Comparison of ENCODE assay signal across 9 mouse cellular contexts in the genomic region with DNA sequence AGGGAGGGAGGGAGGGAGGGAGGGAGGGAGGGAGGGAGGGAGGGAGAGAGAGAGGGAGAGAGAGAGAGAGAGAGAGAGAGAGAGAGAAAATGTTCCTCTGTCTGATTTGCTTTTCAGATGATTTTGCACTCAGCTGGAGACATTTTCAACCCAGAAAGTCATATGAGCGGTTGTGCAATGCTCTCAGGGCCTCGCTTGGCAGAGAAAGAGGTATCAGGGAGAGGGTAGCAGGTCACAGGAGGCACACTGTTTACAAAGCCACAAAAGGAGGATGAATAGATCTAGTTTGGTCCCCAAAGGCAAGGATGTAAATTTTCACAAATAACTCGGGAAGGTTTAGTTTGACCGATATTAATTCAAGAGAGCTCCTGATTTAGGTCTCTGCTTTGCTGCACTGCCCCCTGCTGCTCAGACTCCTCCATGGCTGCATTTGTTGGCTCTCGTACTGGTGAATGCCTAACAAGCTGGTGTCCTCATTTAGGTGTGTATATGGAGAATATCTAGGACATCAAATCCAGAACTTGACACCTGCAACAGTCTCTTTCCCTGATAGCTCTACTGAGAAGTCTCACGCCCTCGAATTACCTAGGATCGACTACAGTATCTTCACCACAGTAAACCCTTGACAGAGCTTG.
DNase-seq lines count a peak whose midpoint lies in the region; ATAC-seq and TF ChIP-seq lines count a peak whose summit lies in the region.
"Had no signal": no experiment of that assay in that cellular context is flagged by ENCODE, and none has a peak within 500 bp of the region (broad histone marks: within the 10 kb centered on the region; RNA-seq: fewer than 3 reads in every experiment).

No protein-coding gene starts in this region.

- no peak for ATAC-seq in forebrain, embryonic 11.5 days (replicated peaks; ENCODE audit: low FRiP score)
- no peak for ATAC-seq in forebrain, embryonic 15.5 days (replicated peaks)
- ATAC-seq in lung, postnatal 0 days, result no peak
- no peak; the same call in 1 of the 2 replicates for ATAC-seq in granulocyte monocyte progenitor cell, adult 5-6 weeks (replicated peaks; ENCODE audit: poor library complexity, severe bottlenecking)

- H3K27me3 ChIP-seq in forebrain, embryonic 11.5 days (ENCODE audit: control insufficient read depth, insufficient read depth, low read length), result no peaks in the 10 kb centered on the region
- no peaks in the 10 kb centered on the region for H3K27me3 ChIP-seq in forebrain, embryonic 15.5 days
- no peaks in the 10 kb centered on the region for H3K27me3 ChIP-seq in lung, postnatal 0 days (replicated peaks; ENCODE audit: insufficient read depth, low read length)

- WGBS in forebrain, embryonic 11.5 days, result 63% methylated on average over 8 of the region's 8 CpGs
- 55% methylated on average over 8 of the region's 8 CpGs for WGBS in forebrain, embryonic 15.5 days
- 48% methylated on average over 8 of the region's 8 CpGs for WGBS in lung, postnatal 0 days

- no peak overlapping the region for H3K4me2 ChIP-seq in forebrain, embryonic 11.5 days (ENCODE audit: low read depth, low read length, severe bottlenecking)
- H3K4me2 ChIP-seq in forebrain, embryonic 15.5 days (replicated peaks), result no peak overlapping the region
- H3K4me2 ChIP-seq in lung, postnatal 0 days (replicated peaks; ENCODE audit: low read depth, low read length), result no peak overlapping the region

- H3K27ac ChIP-seq in forebrain, embryonic 11.5 days (ENCODE audit: low read depth, low read length), result no peak overlapping the region
- H3K27ac ChIP-seq in forebrain, embryonic 15.5 days (replicated peaks), result no peak overlapping the region
- no peak overlapping the region for H3K27ac ChIP-seq in layer of hippocampus, adult 2 months
- H3K27ac ChIP-seq in lung, postnatal 0 days (ENCODE audit: low read length), result no peak overlapping the region

- no peaks in the 10 kb centered on the region for H3K4me1 ChIP-seq in forebrain, embryonic 11.5 days (replicated peaks; ENCODE audit: control insufficient read depth, insufficient read depth, low read length)
- peaks cover 12% of the 10 kb centered on the region for H3K4me1 ChIP-seq in forebrain, embryonic 15.5 days
- no peaks in the 10 kb centered on the region for H3K4me1 ChIP-seq in lung, postnatal 0 days (ENCODE audit: insufficient read depth, low read depth, low read length)

- H3K4me3 ChIP-seq in forebrain, embryonic 11.5 days (ENCODE audit: low read depth, low read length), result no peak overlapping the region
- H3K4me3 ChIP-seq in forebrain, embryonic 15.5 days, result no peak overlapping the region
- no peak overlapping the region for H3K4me3 ChIP-seq in layer of hippocampus, adult 2 months
- H3K4me3 ChIP-seq in lung, postnatal 0 days (ENCODE audit: low read depth, low read length), result no peak overlapping the region
- H3K4me3 ChIP-seq: myocyte had no signal

- TF ChIP-seq CTCF in layer of hippocampus, adult 2 months (conservative IDR thresholded peaks at IDR 0.05), result peak; percentile 91
- peak; percentile 73 for TF ChIP-seq CTCF in lung, postnatal 0 days (IDR thresholded peaks at IDR 0.05)

- no peaks in the 10 kb centered on the region for H3K36me3 ChIP-seq in forebrain, embryonic 11.5 days (ENCODE audit: control insufficient read depth, insufficient read depth, low read length)
- no peaks in the 10 kb centered on the region for H3K36me3 ChIP-seq in forebrain, embryonic 15.5 days
- H3K36me3 ChIP-seq in lung, postnatal 0 days (ENCODE audit: insufficient read depth, low read length), result no peaks in the 10 kb centered on the region

- no peak for TF ChIP-seq EP300 in lung, postnatal 0 days (IDR thresholded peaks at IDR 0.05)

- no peaks in the 10 kb centered on the region for H3K9me3 ChIP-seq in forebrain, embryonic 11.5 days (ENCODE audit: control insufficient read depth, low read length)
- H3K9me3 ChIP-seq in forebrain, embryonic 15.5 days, result no peaks in the 10 kb centered on the region
- no peaks in the 10 kb centered on the region for H3K9me3 ChIP-seq in lung, postnatal 0 days (ENCODE audit: low read length)

- H3K9ac ChIP-seq in forebrain, embryonic 11.5 days (ENCODE audit: low read length), result no peak overlapping the region
- no peak overlapping the region for H3K9ac ChIP-seq in forebrain, embryonic 15.5 days (replicated peaks)
- H3K9ac ChIP-seq in lung, postnatal 0 days (replicated peaks; ENCODE audit: low read depth), result no peak overlapping the region

- DNase-seq in forebrain, embryonic 11.5 days (ENCODE audit: low spot score), result peak; percentile 69
- peak; percentile 13 for DNase-seq in urinary bladder, postnatal 14 days (ENCODE audit: low spot score)
- DNase-seq in urinary bladder, postnatal 4 days (ENCODE audit: low spot score in 2 of 2), result no peak
- peak; percentile 51 for DNase-seq in forelimb bud, embryonic 11.5 days (ENCODE audit: low read depth, low spot score)
- peak; percentile 57 to 75 for DNase-seq in layer of hippocampus, adult 2 months (ENCODE audit: low spot score in 2 of 2)
- peak; percentile 25 for DNase-seq in lung, postnatal 0 days (ENCODE audit: low spot score)

Comparison
In these comparisons a context has a peak if more than half of its experiments do, and no peak if none do; other contexts are left out.
1. DNase-seq: peak in forebrain, embryonic 11.5 days (single experiment), urinary bladder, postnatal 14 days (single experiment), forelimb bud, embryonic 11.5 days (single experiment), layer of hippocampus, adult 2 months (2 of 2) and lung, postnatal 0 days (single experiment); none in urinary bladder, postnatal 4 days (0 of 2).